Mouse (Mus musculus): Measurements from ENCODE around the gene Itsn1.

Gene Itsn1

GRCm38 (mm10) chr16:91873695-91874094 lies 144.6 kb downstream of the Itsn1 start:
- DNase-seq (ENCODE audit: low spot score) = no peak

GRCm38 (mm10) chr16:91875567-91876344 lies 146.7 kb downstream of the Itsn1 start:
- peak; percentile 87 for DNase-seq (ENCODE audit: low spot score)

GRCm38 (mm10) chr16:91876457-91876856 lies 147.4 kb downstream of the Itsn1 start:
- DNase-seq (ENCODE audit: low spot score) = no peak

GRCm38 (mm10) chr16:91879101-91879500 lies 150.0 kb downstream of the Itsn1 start:
- no peak for DNase-seq (ENCODE audit: low spot score)

- no peak for DNase-seq (ENCODE audit: low spot score)
These were observed 152.0 kb downstream of the Itsn1 start for GRCm38 (mm10) chr16:91880869-91881767.

- DNase-seq (ENCODE audit: low spot score) = peak; percentile 44
These were observed 153.2 kb downstream of the Itsn1 start for GRCm38 (mm10) chr16:91882168-91882859.

- DNase-seq (ENCODE audit: low spot score) = no peak
These were observed 154.6 kb downstream of the Itsn1 start for GRCm38 (mm10) chr16:91883636-91884035.

- DNase-seq (ENCODE audit: low spot score) = no peak
These were observed 155.1 kb downstream of the Itsn1 start for GRCm38 (mm10) chr16:91884196-91884595.

- peak; percentile 49 for DNase-seq (ENCODE audit: low spot score)
These were observed 156.5 kb downstream of the Itsn1 start for GRCm38 (mm10) chr16:91885389-91886122.

GRCm38 (mm10) chr16:91888368-91888767 lies 159.3 kb downstream of the Itsn1 start:
- no peak for DNase-seq (ENCODE audit: low spot score)

GRCm38 (mm10) chr16:91889831-91890230 lies 160.8 kb downstream of the Itsn1 start:
- DNase-seq (ENCODE audit: low spot score) = no peak

- DNase-seq (ENCODE audit: low spot score) = no peak
These were observed 162.1 kb downstream of the Itsn1 start for GRCm38 (mm10) chr16:91891218-91891617.

GRCm38 (mm10) chr16:91896426-91896830 lies 167.3 kb downstream of the Itsn1 start:
- DNase-seq (ENCODE audit: low spot score) = no peak

GRCm38 (mm10) chr16:91898850-91899848 lies 170.1 kb downstream of the Itsn1 start:
- DNase-seq (ENCODE audit: low spot score) = no peak

GRCm38 (mm10) chr16:91900274-91900673 lies 171.2 kb downstream of the Itsn1 start:
- no peak for DNase-seq (ENCODE audit: low spot score)

- DNase-seq (ENCODE audit: low spot score) = no peak
These were observed 174.9 kb downstream of the Itsn1 start for GRCm38 (mm10) chr16:91903801-91904506.

- no peak for DNase-seq (ENCODE audit: low spot score)
These were observed 176.2 kb downstream of the Itsn1 start for GRCm38 (mm10) chr16:91905127-91905860.

- no peak for DNase-seq (ENCODE audit: low spot score)
These were observed 176.9 kb downstream of the Itsn1 start for GRCm38 (mm10) chr16:91905987-91906386.

- DNase-seq (ENCODE audit: low spot score) = no peak
These were observed 177.6 kb downstream of the Itsn1 start for GRCm38 (mm10) chr16:91906672-91907071.
